Mouse (Mus musculus): ENCODE measurements around the gene Lyrm7. TPM values are rescaled to one million over a fixed set of nuclear protein-coding genes. Genes with fewer than 3 reads are reported as not detected.
"Not testable (repeated sequence)": the region's sequence is repeated elsewhere in the genome, so short reads cannot be mapped to it uniquely, and the experiment has no call there.

Lyrm7 gene
- polyA plus RNA-seq, 1 experiment: 25.3 TPM

DNA sequence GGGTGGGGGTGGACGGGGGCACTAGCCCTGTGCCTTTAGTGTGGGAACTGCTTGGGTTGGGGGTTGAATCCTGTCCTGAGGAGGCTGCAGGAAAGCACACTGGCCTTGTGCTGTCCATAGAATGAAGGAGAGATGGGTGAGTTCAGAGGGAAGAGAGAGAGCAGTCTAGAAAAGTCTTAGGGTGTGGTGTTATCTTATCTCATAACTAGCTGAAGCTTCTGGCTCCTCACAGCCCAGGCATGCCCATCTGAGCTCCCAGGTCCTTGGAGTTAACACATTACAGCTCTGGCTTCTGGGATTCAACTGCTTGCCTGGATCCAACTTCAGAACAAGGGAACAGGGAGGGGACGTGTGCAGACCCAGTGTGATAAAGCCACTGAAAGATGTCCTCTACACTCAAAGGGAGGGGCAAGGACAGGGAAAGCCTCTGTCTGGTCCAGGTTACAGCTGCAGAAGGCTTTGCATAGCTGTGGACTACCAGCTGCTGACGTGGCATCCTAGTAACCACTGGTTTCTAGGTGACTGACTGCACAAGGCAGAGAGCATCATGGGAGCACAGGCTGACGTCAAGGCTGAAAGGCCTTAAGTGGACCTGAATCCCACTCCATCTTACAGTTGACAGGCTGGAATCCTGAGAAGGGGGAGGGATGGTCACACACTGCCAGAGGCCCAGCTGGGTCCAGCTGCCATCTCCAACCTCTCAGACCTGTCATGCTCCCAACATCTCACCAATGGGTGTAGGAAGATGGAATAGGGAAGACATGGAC is 43.4 kb upstream of the Lyrm7 start:
- no peak overlapping the region for H3K27ac ChIP-seq (ENCODE audit: control insufficient read depth, insufficient read depth, low read depth, low read length)
- no peak overlapping the region for H3K4me3 ChIP-seq (ENCODE audit: control insufficient read depth, low read depth, low read length)
- H3K36me3 ChIP-seq (ENCODE audit: control insufficient read depth, insufficient read depth, low read length): no peaks in the 10 kb centered on the region
- H3K27me3 ChIP-seq (ENCODE audit: control insufficient read depth, insufficient read depth, low read length): no peaks in the 10 kb centered on the region
- H3K4me1 ChIP-seq (ENCODE audit: control insufficient read depth, insufficient read depth, low read length): peaks cover 5% of the 10 kb centered on the region
- TF ChIP-seq POLR2A (IDR thresholded peaks at IDR 0.05; ENCODE audit: control insufficient read depth, low read depth, low read length): no peak
- no peak for TF ChIP-seq CTCF (IDR thresholded peaks at IDR 0.05; ENCODE audit: control insufficient read depth, insufficient read depth, insufficient replicate concordance, low read depth, low read length)

- Histone ChIP-seq H3K4me1 (ENCODE audit: control insufficient read depth, insufficient read depth, low read length) (peaks cover 5% of the 10 kb centered on the region), H3K4me3 (ENCODE audit: control insufficient read depth, low read depth, low read length) (no peak overlapping the region), H3K36me3 (ENCODE audit: control insufficient read depth, insufficient read depth, low read length) (no peaks in the 10 kb centered on the region), H3K27ac (ENCODE audit: control insufficient read depth, insufficient read depth, low read depth, low read length) (no peak overlapping the region), H3K27me3 (ENCODE audit: control insufficient read depth, insufficient read depth, low read length) (no peaks in the 10 kb centered on the region)
- no peak for TF ChIP-seq CTCF (IDR thresholded peaks at IDR 0.05; ENCODE audit: control insufficient read depth, insufficient read depth, insufficient replicate concordance, low read depth, low read length)
- no peak for TF ChIP-seq POLR2A (IDR thresholded peaks at IDR 0.05; ENCODE audit: control insufficient read depth, low read depth, low read length)
Observed at GRCm38 (mm10) chr11:54903339-54903738, 42.6 kb upstream of the Lyrm7 start.

- Histone ChIP-seq H3K4me1 (ENCODE audit: control insufficient read depth, insufficient read depth, low read length) (peaks cover 5% of the 10 kb centered on the region), H3K27me3 (ENCODE audit: control insufficient read depth, insufficient read depth, low read length) (no peaks in the 10 kb centered on the region), H3K27ac (ENCODE audit: control insufficient read depth, insufficient read depth, low read depth, low read length) (no peak within 1 kb of the TSS), H3K36me3 (ENCODE audit: control insufficient read depth, insufficient read depth, low read length) (no peaks in the 10 kb centered on the region), H3K4me3 (ENCODE audit: control insufficient read depth, low read depth, low read length) (peak within 1 kb of the TSS; percentile 36)
- TF ChIP-seq CTCF (IDR thresholded peaks at IDR 0.05; ENCODE audit: control insufficient read depth, insufficient read depth, insufficient replicate concordance, low read depth, low read length) (no peak), POLR2A (IDR thresholded peaks at IDR 0.05; ENCODE audit: control insufficient read depth, low read depth, low read length) (0 out of 2 replicates have a peak, but pooled peaks have one; percentile 24)
Observed at GRCm38 (mm10) chr11:54902333-54903323, 41.9 kb upstream of the Lyrm7 start, which contains the start of gene Gpx3. TSS of gene Gpx3 (plus strand) at chr11:54902453.

DNA sequence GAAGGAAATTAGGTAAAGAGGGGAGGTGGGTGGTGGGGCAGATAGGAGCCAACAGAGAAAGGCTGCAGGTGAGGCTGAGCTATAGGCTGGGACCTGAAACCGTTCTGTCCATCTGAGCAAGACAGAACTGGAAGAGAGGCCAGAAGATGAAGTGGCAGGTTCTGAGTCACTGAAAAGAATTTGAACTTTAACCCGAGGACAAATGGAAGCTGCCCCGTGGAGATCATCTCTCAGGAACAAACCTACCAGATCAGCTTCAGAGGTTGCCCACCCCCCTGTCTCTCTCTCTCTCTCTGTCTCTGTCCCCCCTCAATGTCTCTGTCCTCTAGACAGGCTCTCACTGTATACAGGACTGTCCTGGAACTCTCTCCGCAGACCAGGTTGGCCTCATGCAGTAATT is 38.9 kb upstream of the Lyrm7 start:
- Histone ChIP-seq H3K27ac (ENCODE audit: control insufficient read depth, insufficient read depth, low read depth, low read length) (no peak overlapping the region), H3K36me3 (ENCODE audit: control insufficient read depth, insufficient read depth, low read length) (no peaks in the 10 kb centered on the region), H3K4me1 (ENCODE audit: control insufficient read depth, insufficient read depth, low read length) (peaks cover 5% of the 10 kb centered on the region), H3K4me3 (ENCODE audit: control insufficient read depth, low read depth, low read length) (no peak overlapping the region), H3K27me3 (ENCODE audit: control insufficient read depth, insufficient read depth, low read length) (no peaks in the 10 kb centered on the region)
- no peak for TF ChIP-seq POLR2A (IDR thresholded peaks at IDR 0.05; ENCODE audit: control insufficient read depth, low read depth, low read length)
- TF ChIP-seq CTCF (IDR thresholded peaks at IDR 0.05; ENCODE audit: control insufficient read depth, insufficient read depth, insufficient replicate concordance, low read depth, low read length): no peak

DNA sequence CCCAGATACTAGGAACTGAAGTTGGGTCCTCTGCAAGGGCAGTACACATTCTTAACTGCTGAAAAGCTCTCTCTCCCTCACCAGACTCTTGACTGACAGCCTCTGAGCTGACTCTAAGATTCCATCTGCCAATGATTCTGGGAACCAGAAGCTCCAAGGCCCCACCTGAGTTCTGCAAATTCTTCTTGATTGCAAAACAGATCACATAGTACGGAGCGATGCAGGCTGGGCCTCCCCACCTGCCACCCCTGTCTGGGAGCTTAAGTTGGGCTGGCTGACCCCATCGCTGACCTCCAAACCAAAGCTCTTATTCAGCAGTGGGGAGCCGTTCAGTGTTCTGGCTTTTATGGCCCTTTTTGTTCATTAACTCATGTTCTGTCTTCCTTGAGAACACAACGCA is 36.8 kb upstream of the Lyrm7 start:
- Histone ChIP-seq H3K4me1 (ENCODE audit: control insufficient read depth, insufficient read depth, low read length) (no peaks in the 10 kb centered on the region; the same call in 1 of the 2 replicates), H3K27me3 (ENCODE audit: control insufficient read depth, insufficient read depth, low read length) (no peaks in the 10 kb centered on the region), H3K27ac (ENCODE audit: control insufficient read depth, insufficient read depth, low read depth, low read length) (no peak overlapping the region), H3K4me3 (ENCODE audit: control insufficient read depth, low read depth, low read length) (no peak overlapping the region), H3K36me3 (ENCODE audit: control insufficient read depth, insufficient read depth, low read length) (no peaks in the 10 kb centered on the region)
- no peak for TF ChIP-seq CTCF (IDR thresholded peaks at IDR 0.05; ENCODE audit: control insufficient read depth, insufficient read depth, insufficient replicate concordance, low read depth, low read length)
- no peak for TF ChIP-seq POLR2A (IDR thresholded peaks at IDR 0.05; ENCODE audit: control insufficient read depth, low read depth, low read length)

DNA sequence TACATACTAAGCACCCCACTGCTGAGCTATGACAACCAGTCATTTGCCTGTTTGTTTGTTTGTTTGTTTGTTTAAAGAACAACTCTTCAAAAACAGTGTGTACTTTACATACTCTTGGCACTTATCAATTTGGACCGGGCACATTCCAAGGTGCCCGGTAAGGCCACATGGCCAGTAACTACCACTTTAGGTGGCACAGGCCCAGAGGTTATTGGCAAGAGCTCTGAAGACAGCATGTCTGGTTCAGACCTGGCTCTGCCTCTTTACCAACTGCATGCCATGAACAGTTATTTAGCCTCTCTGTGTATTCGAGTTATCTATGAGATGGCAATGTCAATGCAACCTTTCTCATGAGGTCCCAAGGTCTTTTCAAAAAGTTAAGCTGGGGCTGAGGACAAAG is 35.9 kb upstream of the Lyrm7 start:
- H3K4me3 ChIP-seq (ENCODE audit: control insufficient read depth, low read depth, low read length); H3K27ac ChIP-seq (ENCODE audit: control insufficient read depth, insufficient read depth, low read depth, low read length); H3K36me3 ChIP-seq (ENCODE audit: control insufficient read depth, insufficient read depth, low read length); H3K27me3 ChIP-seq (ENCODE audit: control insufficient read depth, insufficient read depth, low read length); H3K4me1 ChIP-seq (ENCODE audit: control insufficient read depth, insufficient read depth, low read length): not testable (repeated sequence)

DNA sequence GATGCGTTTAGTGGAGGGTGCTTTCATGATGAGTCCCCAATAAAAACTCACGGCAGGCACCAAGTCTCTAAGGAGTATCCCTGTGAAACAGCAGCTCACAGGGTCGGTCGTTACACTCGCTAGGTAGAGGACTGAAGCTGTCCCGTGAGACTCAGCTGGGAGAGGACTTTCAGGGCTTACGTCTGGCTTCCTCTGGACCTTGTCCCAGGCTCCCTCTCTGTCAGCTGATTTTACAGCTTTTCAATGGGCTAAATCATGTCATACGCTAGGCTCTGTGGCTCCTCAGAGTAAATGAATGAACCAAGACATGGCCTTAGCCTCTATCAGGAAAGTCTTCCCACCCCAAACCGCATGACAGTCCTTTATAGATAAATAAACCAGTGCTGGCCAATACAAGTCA is 33.9 kb upstream of the Lyrm7 start:
- TF ChIP-seq POLR2A (IDR thresholded peaks at IDR 0.05; ENCODE audit: control insufficient read depth, low read depth, low read length) (no peak), CTCF (IDR thresholded peaks at IDR 0.05; ENCODE audit: control insufficient read depth, insufficient read depth, insufficient replicate concordance, low read depth, low read length) (no peak)
- no peak overlapping the region for H3K27ac ChIP-seq (ENCODE audit: control insufficient read depth, insufficient read depth, low read depth, low read length)
- no peaks in the 10 kb centered on the region for H3K36me3 ChIP-seq (ENCODE audit: control insufficient read depth, insufficient read depth, low read length)
- no peaks in the 10 kb centered on the region for H3K27me3 ChIP-seq (ENCODE audit: control insufficient read depth, insufficient read depth, low read length)
- no peak overlapping the region for H3K4me3 ChIP-seq (ENCODE audit: control insufficient read depth, low read depth, low read length)
- peaks cover 6% of the 10 kb centered on the region for H3K4me1 ChIP-seq (ENCODE audit: control insufficient read depth, insufficient read depth, low read length)

All from testis, adult 2 months (tissue).